Mouse (Mus musculus) ovary, postnatal 10 days (tissue): ENCODE data around the gene Olfr128.
"Not testable (repeated sequence)": the region's sequence is repeated elsewhere in the genome, so short reads cannot be mapped to it uniquely, and the experiment has no call there.

Experiments used
- DNase-seq: peaks from one replicate; pipeline ENCODE4 v3.0.0; 2022; ENCODE audit warnings: low spot score

Olfr128 gene

DNA sequence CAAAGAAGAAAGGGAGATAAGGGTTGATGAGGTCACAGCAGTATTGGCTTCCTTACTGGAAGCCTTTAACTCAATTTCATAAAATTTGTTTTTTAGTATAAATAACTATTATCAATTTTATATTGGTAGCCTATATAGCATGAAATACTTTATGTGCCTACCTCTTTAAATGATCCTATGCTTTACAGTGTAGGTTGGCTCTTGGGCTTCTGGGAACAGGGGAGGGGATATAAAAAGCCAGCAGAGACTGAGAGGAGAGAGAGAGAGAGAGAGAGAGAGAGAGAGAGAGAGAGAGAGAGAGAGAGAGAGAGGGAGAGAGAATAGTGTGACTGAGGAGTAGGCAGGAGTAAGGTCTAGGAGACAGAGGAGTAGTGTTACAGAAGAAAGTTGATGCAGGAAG, at the start of gene Olfr128:
TSS of gene Olfr128 (plus strand) at position 301 of the 400 bp plus-strand sequence.
- DNase-seq: no peak

DNA sequence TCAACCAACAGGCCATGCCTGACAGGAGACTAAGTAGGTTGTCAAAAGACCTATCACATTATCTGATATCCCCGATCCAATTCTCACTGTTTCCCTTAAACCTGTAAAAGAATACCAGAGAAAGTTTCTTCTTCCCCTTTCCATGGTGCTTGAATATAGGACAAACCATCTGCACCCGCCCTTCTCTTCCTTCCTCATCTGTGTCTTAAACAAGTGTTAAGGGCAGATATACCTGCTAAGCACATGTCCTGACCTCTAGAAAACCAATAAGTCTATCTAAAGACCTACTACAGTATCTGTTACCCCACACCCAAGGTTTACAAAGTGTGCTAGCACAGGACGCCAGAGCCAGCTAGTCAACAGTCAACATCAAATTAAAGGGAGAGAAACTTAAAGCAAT, 46.5 kb upstream of the Olfr128 start:
- DNase-seq: no peak

- DNase-seq: no peak
Measured at GRCm38 (mm10) chr17:37900137-37900536, 20.2 kb upstream of the Olfr128 start, which contains the start of gene Olfr127. Gene Olfr127 (plus strand): TSS chr17:37900437.

DNA sequence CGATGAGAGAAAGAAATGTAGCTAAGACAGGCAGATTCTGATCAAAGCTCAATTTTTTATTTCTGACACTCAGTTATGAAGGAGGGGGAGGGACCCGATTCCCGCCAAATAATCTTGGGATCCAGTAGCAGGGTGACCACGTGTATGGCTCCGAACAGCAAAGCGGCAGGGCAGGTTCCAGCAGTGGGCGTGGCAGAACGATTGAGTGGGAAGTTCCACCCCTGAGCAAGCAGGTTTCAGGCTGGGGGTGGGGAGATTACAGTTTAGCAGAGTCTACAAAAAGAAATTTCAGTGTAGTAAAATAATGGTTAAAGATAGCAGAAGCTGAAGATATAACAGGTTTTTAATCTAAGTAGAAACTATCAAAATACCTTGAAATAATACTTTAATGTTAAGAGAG, 13.5 kb upstream of the Olfr128 start:
- DNase-seq: not testable (repeated sequence)

- no peak for DNase-seq
Measured at GRCm38 (mm10) chr17:37952979-37953378, 32.6 kb downstream of the Olfr128 start, which contains the start of gene Olfr761. Gene Olfr761 (minus strand): TSS chr17:37953079.

- DNase-seq: no peak
Measured at GRCm38 (mm10) chr17:37973591-37973990, 53.2 kb downstream of the Olfr128 start.
